Mouse (Mus musculus) midbrain, embryonic 13.5 days (tissue): ENCODE measurements around the gene Mbip. TPM values are rescaled to one million over a fixed set of nuclear protein-coding genes. Genes with fewer than 3 reads are reported as not detected.

Experiments used
- ATAC-seq: fragments of 200-750 bp; cut with Nextera tagmentation; 2 replicates; pipeline ENCODE4 v1.8.0; 2017; ENCODE audit warnings: mild to moderate bottlenecking, moderate TSS enrichment, moderate library complexity
- H3K27ac ChIP-seq: fragments of 300-500 bp; sonication (generic); 2 replicates; pipeline ENCODE4 v1.5.1; 2015; ENCODE audit warnings: inconsistent platforms, mild to moderate bottlenecking, moderate library complexity
- H3K27me3 ChIP-seq: fragments of 300-500 bp; sonication (generic); 2 replicates; pipeline ENCODE4 v1.6.1; 2015; ENCODE audit warnings: mild to moderate bottlenecking, inconsistent platforms
- H3K36me3 ChIP-seq: fragments of 300-500 bp; sonication (generic); 2 replicates; pipeline ENCODE4 v1.6.1; 2015; ENCODE audit warnings: mild to moderate bottlenecking, inconsistent platforms
- H3K4me1 ChIP-seq: fragments of 300-500 bp; sonication (generic); replicated peaks from 2 replicates; pipeline ENCODE4 v1.6.1; 2015; ENCODE audit warnings: inconsistent platforms
- H3K4me2 ChIP-seq: fragments of 300-500 bp; sonication (generic); replicated peaks from 2 replicates; pipeline ENCODE4 v1.6.1; 2015; ENCODE audit warnings: moderate library complexity, mild to moderate bottlenecking, inconsistent platforms
- H3K4me3 ChIP-seq: fragments of 300-500 bp; sonication (generic); replicated peaks from 2 replicates; pipeline ENCODE4 v1.5.1; 2015; ENCODE audit warnings: mild to moderate bottlenecking, inconsistent platforms
- H3K9ac ChIP-seq: fragments of 300-500 bp; sonication (generic); replicated peaks from 2 replicates; pipeline ENCODE4 v1.6.1; 2015; ENCODE audit warnings: mild to moderate bottlenecking, inconsistent platforms
- H3K9me3 ChIP-seq: fragments of 300-500 bp; sonication (generic); 2 replicates; pipeline ENCODE4 v1.6.1; 2016; ENCODE audit warnings: mild to moderate bottlenecking, inconsistent platforms
- WGBS: fragments of 180-500 bp; shearing (Covaris S2); methylation state at CpG from one replicate; pipeline ENCODE4 v1.1.7; 2015; 5-methylcytosine and 5-hydroxymethylcytosine counted together
- polyA plus RNA-seq: library from polyadenylated mRNA; unstranded; fragments of >200 nt; fragmentation: Nextera tagmentation; extraction: Ambion mirVana; gene quantifications from 2 replicates; pipeline ENCODE4 v1.2.1, GENCODE M21; 2015

Mbip gene
- polyA plus RNA-seq, 1 experiment from 2014 or later: 51.1 TPM

DNA sequence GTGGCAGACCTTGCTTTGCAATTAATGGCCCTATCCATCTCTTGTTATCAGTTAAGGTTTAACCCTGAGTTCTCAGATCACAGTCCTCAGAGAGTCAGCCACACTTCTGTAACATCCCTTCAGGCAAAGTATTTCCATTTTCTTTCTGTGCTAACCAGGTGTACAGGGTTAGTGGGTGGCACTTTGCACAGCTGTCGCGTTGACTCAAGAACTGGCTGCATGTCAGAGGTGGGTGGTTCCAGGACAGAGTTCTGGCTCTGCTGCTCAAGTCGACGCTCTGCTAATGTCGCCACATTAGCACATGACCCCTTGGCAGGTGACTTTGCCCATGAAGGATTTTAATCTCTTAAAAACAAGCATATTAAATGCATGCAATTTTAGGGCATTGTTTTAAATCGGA, 39.9 kb downstream of the Mbip start:
- no peak overlapping the region for H3K4me3 ChIP-seq
- 80% methylated on average over 6 of the region's 6 CpGs for WGBS
- ATAC-seq: no peak
- peaks cover 16% of the 10 kb centered on the region for H3K4me1 ChIP-seq
- H3K4me2 ChIP-seq: no peak overlapping the region
- no peaks in the 10 kb centered on the region for H3K36me3 ChIP-seq
- no peak overlapping the region for H3K9ac ChIP-seq
- peaks cover 9% of the 10 kb centered on the region; the same call in 1 of the 2 replicates for H3K27me3 ChIP-seq
- no peaks in the 10 kb centered on the region for H3K9me3 ChIP-seq
- no peak overlapping the region for H3K27ac ChIP-seq

DNA sequence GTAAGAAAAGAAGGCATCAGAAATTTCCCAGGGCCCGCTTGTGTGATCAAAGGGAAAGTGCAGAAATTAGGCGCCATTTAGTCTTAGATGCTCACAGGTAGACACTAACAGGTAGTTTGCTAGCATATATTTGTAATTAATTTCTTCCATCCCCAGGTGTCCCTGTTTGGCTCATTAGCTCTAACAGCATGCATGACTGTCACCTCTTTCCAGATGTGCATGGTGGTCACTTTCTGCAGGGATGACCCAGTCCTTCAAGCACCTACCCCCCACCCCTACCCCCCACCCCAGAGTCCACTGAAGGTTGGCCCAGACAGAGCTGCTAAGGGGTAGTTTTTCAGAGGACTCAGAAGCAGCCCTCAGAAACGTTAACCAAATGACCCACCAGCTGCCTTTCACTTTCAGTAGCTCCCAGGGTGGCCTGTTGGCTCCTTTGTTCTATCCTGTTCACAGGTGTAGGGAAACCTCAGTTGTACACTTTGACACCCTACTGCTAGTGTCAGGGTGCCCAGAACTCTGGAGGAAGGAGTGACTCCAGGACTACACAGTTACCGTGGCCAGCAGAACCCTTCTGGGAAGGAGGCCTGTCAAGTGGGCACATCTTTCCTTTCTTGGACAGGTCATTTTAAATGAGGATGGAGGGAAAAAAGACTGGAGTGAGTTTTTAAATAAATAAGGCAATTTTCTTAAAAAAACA, 43.2 kb downstream of the Mbip start:
- H3K9ac ChIP-seq: peak overlapping the region; percentile 57; the same call in 1 of the 2 replicates
- no peak overlapping the region for H3K27ac ChIP-seq
- no peaks in the 10 kb centered on the region for H3K36me3 ChIP-seq
- H3K4me2 ChIP-seq: peak overlapping the region; percentile 54
- ATAC-seq: peak; percentile 46
- 37% methylated on average over 4 of the region's 4 CpGs for WGBS
- no peaks in the 10 kb centered on the region for H3K9me3 ChIP-seq
- peak overlapping the region; percentile 35 for H3K4me3 ChIP-seq
- peaks cover 9% of the 10 kb centered on the region; the same call in 1 of the 2 replicates for H3K27me3 ChIP-seq
- H3K4me1 ChIP-seq: peaks cover 29% of the 10 kb centered on the region

DNA sequence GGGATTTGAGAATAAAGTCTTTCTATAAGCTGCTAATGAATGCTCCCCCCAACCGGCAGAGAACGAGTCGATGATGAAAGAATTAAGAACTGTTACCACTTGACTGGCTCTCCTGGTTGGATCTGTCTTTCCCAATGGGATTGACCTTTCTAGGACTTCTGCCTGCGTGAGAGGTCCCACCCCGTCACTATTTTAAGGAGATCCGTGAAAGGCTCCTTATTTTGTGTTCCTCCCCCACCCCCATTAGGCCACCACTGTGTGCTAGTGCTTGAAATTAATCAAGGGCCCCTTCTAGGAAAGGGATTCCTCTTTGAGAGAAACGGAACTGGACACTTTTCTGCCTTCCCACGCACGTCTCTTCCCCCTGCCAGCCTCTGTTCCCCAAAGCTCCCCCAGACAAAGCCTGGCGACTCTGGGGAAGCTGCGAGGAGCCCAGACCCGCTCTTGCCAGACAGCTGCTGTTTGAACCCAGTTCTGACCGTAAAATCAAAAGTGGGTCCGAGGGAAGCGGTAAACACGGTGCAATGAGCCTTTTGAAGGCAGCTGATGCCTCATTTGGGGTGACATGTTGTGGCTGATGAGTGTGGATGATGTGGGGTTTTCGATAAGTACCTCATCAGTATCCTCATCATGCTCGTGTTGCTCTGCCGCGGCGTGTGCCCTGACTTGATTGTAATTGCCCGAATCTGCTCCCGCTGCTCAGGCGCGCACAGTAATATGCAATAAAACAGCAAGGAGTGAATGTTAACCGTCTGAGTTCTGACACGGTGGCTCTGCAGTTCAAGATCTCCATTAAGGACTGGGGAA, 44.0 kb downstream of the Mbip start:
- H3K27me3 ChIP-seq: peaks cover 12% of the 10 kb centered on the region; the same call in 1 of the 2 replicates
- 5% methylated on average over 27 of the region's 27 CpGs for WGBS
- peak overlapping the region; percentile 57 for H3K9ac ChIP-seq
- no peaks in the 10 kb centered on the region for H3K36me3 ChIP-seq
- peak overlapping the region; percentile 52 for H3K27ac ChIP-seq
- peak overlapping the region; percentile 35 for H3K4me3 ChIP-seq
- peak; percentile 85 for ATAC-seq
- H3K9me3 ChIP-seq: no peaks in the 10 kb centered on the region
- peaks cover 36% of the 10 kb centered on the region for H3K4me1 ChIP-seq
- peak overlapping the region; percentile 54 for H3K4me2 ChIP-seq

DNA sequence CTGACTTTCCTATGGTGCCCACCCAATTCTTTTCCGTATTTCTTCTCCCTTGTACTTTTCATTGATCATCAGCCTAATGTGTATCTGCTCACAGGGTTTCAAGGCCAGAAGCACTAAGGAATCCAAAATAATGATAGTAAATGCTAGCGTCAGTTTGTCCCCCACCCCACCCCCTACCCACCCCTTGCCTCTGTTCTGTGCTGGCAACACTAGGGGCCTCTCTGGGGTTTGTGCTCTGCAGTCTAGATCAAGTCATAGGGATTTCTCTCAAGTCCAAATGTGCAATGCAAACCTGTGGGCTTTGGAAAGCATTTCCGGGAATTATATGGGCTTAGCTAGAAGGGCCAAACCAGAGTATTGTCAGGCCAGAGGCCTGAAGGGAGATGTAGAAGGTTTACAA, 46.1 kb downstream of the Mbip start:
- H3K4me1 ChIP-seq: peaks cover 39% of the 10 kb centered on the region
- H3K36me3 ChIP-seq: no peaks in the 10 kb centered on the region
- no peak for ATAC-seq
- H3K9me3 ChIP-seq: no peaks in the 10 kb centered on the region
- WGBS: 68% methylated on average over 3 of the region's 3 CpGs
- H3K9ac ChIP-seq: no peak overlapping the region
- no peak overlapping the region for H3K27ac ChIP-seq
- H3K4me2 ChIP-seq: no peak overlapping the region
- H3K27me3 ChIP-seq: peaks cover 25% of the 10 kb centered on the region
- no peak overlapping the region for H3K4me3 ChIP-seq

DNA sequence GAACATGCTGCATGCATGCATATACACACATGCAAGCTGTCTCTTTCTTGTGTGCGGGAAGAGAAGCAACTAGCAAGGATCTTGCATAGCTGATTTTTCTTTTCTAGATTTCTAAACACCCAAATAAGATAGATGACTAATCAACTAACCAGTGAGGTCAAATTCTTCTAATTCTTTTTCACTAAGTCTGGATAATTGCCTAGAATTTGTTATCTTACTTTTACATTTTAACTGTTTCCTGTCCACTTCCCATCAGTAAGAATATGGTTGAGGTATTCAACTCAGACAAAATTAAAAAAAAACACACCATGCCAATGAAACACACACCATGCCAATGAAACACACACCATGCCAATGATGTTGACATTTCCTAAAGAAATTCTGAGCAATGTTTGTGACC, 46.8 kb downstream of the Mbip start:
- Histone ChIP-seq H3K4me2 (no peak overlapping the region), H3K4me3 (no peak overlapping the region), H3K4me1 (peaks cover 39% of the 10 kb centered on the region), H3K9me3 (no peaks in the 10 kb centered on the region), H3K9ac (no peak overlapping the region), H3K27me3 (peaks cover 25% of the 10 kb centered on the region), H3K27ac (no peak overlapping the region), H3K36me3 (no peaks in the 10 kb centered on the region)
- WGBS: 36% methylated on average over 1 of the region's 1 CpGs
- ATAC-seq: no peak

DNA sequence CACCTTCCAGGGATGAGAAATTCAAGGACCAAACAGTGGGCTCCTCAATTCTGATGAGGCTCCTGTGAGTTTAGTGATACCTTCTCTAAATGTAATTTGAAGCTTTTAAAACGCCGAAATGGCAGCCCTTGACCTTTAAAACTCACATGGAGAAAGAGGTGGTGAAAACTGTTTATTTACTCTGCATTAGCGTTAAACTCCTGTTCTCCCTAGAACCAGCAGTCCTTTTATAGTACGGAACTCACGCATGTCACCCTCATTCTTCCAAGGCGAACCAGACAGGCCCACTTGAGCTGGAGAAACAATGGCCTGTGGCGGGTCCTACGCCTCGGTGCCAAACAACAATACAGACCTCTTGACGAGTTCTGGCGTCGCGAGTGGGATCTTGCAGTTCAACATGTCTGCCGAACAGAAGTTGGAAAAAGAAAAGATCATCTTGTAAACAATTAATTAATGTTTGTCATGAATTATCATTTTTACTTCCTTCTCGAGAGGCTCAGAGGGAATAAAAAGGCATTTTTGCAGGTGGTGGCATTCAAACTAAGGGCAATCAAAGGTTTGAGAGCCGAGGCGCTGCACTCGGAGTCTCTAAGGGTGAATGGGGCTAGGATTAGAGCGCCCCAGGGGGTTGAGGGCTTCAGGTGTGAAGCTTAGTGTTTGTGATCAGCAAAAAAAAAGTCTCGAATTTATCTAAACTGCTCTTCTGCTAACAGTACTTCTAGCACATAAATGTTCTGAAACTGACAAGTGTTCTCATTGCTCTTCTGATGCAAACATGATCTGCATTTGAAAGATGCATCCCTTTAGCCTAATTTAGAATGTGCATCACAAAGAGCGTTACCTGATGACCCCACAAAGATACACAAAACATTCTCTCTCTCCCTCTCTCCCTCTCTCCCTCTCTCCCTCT, 47.5 kb downstream of the Mbip start:
- Histone ChIP-seq H3K9ac (0 out of 2 replicates have a peak overlapping the region, but pooled peaks have one; percentile 41), H3K4me3 (no peak overlapping the region), H3K4me2 (peak overlapping the region; percentile 37), H3K27ac (no peak overlapping the region), H3K36me3 (no peaks in the 10 kb centered on the region), H3K9me3 (no peaks in the 10 kb centered on the region), H3K4me1 (peaks cover 39% of the 10 kb centered on the region), H3K27me3 (peaks cover 21% of the 10 kb centered on the region)
- ATAC-seq: no peak
- 3% methylated on average over 21 of the region's 21 CpGs for whole genome bisulfite sequencing

DNA sequence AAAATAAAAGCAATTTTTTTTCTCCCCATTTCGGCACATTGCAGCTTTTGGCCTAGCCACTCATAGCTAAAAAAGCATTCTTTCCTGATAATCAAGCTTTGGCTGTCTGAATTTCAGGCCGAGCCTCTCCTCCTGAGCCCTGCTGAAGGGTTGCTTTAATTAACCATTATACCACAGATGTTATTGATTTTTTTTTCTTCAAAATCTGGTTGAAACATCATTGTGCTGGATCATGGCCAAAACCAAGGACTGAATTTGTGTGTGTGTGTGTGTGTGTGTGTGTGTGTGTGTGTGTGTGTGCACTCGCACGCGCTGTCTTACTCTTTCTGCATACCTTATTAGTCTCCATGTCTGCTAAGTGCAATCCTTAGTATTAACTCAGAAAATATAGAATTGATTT, 48.6 kb downstream of the Mbip start:
- no peak overlapping the region for H3K27ac ChIP-seq
- H3K4me3 ChIP-seq: no peak overlapping the region
- H3K4me1 ChIP-seq: peaks cover 33% of the 10 kb centered on the region
- H3K36me3 ChIP-seq: no peaks in the 10 kb centered on the region
- 45% methylated on average over 5 of the region's 5 CpGs for WGBS
- no peaks in the 10 kb centered on the region for H3K9me3 ChIP-seq
- peaks cover 21% of the 10 kb centered on the region for H3K27me3 ChIP-seq
- peak; percentile 46 for ATAC-seq
- no peak overlapping the region for H3K4me2 ChIP-seq
- no peak overlapping the region for H3K9ac ChIP-seq

DNA sequence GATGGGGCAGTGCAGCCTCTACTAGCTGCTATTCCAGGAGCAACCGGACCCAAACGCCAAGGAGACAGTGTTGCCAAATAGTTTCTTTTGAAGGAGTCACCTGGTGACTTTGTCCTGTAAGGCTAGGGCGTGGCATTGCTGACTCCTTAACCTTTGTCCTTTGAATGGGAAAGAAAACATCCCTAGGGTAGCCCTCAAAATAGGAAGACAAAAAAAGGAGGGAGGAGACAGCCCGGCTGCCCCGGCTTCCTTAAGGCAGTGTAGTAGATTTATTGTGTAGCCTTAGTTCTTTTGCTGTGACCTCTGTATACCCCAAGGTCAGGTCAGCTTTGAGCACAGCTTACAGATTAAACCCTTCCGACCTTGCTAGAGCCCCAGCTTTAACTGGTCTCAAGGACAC, 49.2 kb downstream of the Mbip start:
- Histone ChIP-seq H3K4me3 (no peak overlapping the region), H3K4me2 (no peak overlapping the region), H3K4me1 (peaks cover 27% of the 10 kb centered on the region), H3K27ac (no peak overlapping the region; the same call in 1 of the 2 replicates), H3K27me3 (peaks cover 21% of the 10 kb centered on the region), H3K9ac (no peak overlapping the region), H3K9me3 (no peaks in the 10 kb centered on the region), H3K36me3 (no peaks in the 10 kb centered on the region)
- ATAC-seq: peak; percentile 21; the same call in 1 of the 2 replicates
- WGBS: 21% methylated on average over 6 of the region's 6 CpGs

DNA sequence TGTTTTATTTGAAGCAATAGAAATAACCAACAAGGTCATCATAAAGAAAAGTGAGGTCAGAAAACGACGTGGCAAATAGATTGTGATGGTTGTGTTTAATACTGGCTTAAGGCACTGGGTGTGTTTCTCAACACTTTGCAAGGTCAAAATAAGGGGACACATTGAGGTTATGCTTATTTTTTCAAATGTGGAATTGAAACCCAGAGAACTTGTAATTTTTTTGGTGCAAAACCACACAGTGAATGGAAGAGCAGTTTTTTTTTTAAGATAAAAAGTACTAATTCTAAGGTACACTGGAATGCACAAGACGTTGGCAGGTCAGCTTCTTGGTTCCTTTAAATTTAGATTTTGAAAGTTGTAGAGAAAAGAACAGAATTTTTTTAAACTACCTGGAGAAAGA, 50.5 kb downstream of the Mbip start:
- no peak for ATAC-seq

DNA sequence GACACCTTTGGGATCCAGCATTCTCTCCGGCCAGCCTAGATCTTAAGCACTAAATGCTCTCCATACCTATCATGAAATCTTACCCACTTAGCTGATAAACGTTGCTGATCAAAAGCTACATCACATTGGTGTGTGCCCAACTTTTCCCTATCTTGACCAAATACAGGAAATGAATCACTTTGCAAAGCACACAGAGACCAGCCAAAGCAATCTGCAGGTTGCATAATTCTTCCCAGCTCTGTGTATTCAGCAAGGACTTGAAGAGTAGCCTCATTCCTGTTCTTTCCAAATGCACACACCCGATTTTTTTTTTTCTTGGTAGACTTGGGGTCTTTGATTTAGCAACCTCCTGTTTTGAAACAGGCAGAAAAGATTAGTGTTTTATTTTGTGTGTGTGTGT, 57.1 kb downstream of the Mbip start:
- H3K9ac ChIP-seq: no peak overlapping the region
- H3K4me3 ChIP-seq: no peak overlapping the region
- H3K4me1 ChIP-seq: no peaks in the 10 kb centered on the region
- no peaks in the 10 kb centered on the region for H3K36me3 ChIP-seq
- H3K9me3 ChIP-seq: no peaks in the 10 kb centered on the region
- H3K27ac ChIP-seq: no peak overlapping the region
- 82% methylated on average over 3 of the region's 3 CpGs for WGBS
- no peaks in the 10 kb centered on the region for H3K27me3 ChIP-seq
- no peak for ATAC-seq
- H3K4me2 ChIP-seq: no peak overlapping the region

More for the DNA sequence above, 50.5 kb downstream of the Mbip start:
- no peak overlapping the region for H3K4me3 ChIP-seq
- H3K36me3 ChIP-seq: no peaks in the 10 kb centered on the region
- H3K27me3 ChIP-seq: peaks cover 16% of the 10 kb centered on the region
- WGBS: 82% methylated on average over 3 of the region's 3 CpGs
- H3K4me1 ChIP-seq: peaks cover 23% of the 10 kb centered on the region
- no peak overlapping the region for H3K27ac ChIP-seq
- no peaks in the 10 kb centered on the region for H3K9me3 ChIP-seq
- H3K4me2 ChIP-seq: no peak overlapping the region
- no peak overlapping the region for H3K9ac ChIP-seq

DNA sequence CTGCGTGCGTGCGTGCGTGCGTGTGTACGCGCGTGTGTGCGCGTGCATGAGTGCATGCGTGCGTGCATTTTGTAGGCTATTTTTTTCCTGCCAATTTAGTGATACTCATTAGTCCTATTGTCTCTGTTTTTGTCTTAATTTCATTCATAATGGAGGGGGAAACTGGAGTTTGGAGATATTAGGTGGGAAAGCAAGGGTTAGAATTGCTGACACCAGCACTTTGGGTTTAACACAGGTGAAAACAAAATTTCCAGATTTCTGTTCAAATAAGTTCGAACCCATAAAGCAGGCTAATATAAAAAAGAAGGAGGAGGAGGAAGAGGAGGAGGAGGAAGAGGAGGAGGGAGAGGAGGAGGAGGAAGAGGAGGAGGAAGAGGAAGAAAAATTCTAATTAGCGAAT, 58.9 kb downstream of the Mbip start:
- H3K27me3 ChIP-seq: no peaks in the 10 kb centered on the region
- H3K27ac ChIP-seq: no peak overlapping the region
- H3K9ac ChIP-seq: no peak overlapping the region
- no peak for ATAC-seq
- no peaks in the 10 kb centered on the region for H3K36me3 ChIP-seq
- H3K4me1 ChIP-seq: no peaks in the 10 kb centered on the region
- H3K4me3 ChIP-seq: no peak overlapping the region
- H3K4me2 ChIP-seq: no peak overlapping the region
- 97% methylated on average over 14 of the region's 14 CpGs for WGBS
- no peaks in the 10 kb centered on the region for H3K9me3 ChIP-seq
